Comparison of ENCODE assay signal across 8 mouse cellular contexts in genomic region chr12:108396081-108396947, GRCm38 (mm10). TPM values are rescaled to one million over a fixed set of nuclear protein-coding genes. Genes with fewer than 3 reads are reported as not detected.
DNase-seq lines count a peak whose midpoint lies in the region; ATAC-seq lines count a peak whose summit lies in the region.
"Had no signal": no experiment of that assay in that cellular context is flagged by ENCODE, and none has a peak within 500 bp of the region (broad histone marks: within the 10 kb centered on the region; RNA-seq: fewer than 3 reads in every experiment).

No protein-coding gene starts in this region.

- 0 out of 2 replicates have a peak, but pooled peaks have one; percentile 61 for ATAC-seq in embryonic facial prominence, embryonic 12.5 days (ENCODE audit: insufficient number of reproducible peaks, insufficient read depth, low FRiP score, low TSS enrichment)

- peak; percentile 40 for DNase-seq in WW6 (ENCODE audit: low read depth, low spot score)
- DNase-seq in kidney, adult 11 months: peak; percentile 72
- peak; percentile 56 to 95 for DNase-seq in left cerebral cortex, postnatal 25 days (ENCODE audit: low spot score in 2 of 2)
- no peak for DNase-seq in thymus, postnatal 0 days (ENCODE audit: low spot score)
- DNase-seq in lung, postnatal 36 days: no peak
- DNase-seq in lung, adult 18-20 months: no peak

- intact Hi-C loops in left cerebral cortex, postnatal 25 days (cut with DNase I): loop anchor here (2.0 kb wide), 1 partner anchor 26 kb away; no protein-coding TSS in a partner anchor

- H3K9me3 ChIP-seq in embryonic facial prominence, embryonic 12.5 days: no peaks in the 10 kb centered on the region

- 65% methylated on average over 11 of the region's 11 CpGs for WGBS in embryonic facial prominence, embryonic 12.5 days

- no peak overlapping the region for H3K4me2 ChIP-seq in embryonic facial prominence, embryonic 12.5 days (replicated peaks)

- H3K4me1 ChIP-seq in embryonic facial prominence, embryonic 12.5 days: 0 out of 2 replicates have a peak, but pooled peaks cover 6% of the 10 kb centered on the region

- H3K27ac ChIP-seq in embryonic facial prominence, embryonic 12.5 days: no peak overlapping the region

- H3K27me3 ChIP-seq in embryonic facial prominence, embryonic 12.5 days: no peaks in the 10 kb centered on the region

- H3K36me3 ChIP-seq in embryonic facial prominence, embryonic 12.5 days: no peaks in the 10 kb centered on the region

- no peak overlapping the region for H3K9ac ChIP-seq in embryonic facial prominence, embryonic 12.5 days

- no peak overlapping the region for H3K4me3 ChIP-seq in embryonic facial prominence, embryonic 12.5 days
- H3K4me3 ChIP-seq: erythroblast, embryonic 14.5 days had no signal

RNA-seq across cellular contexts. Expression of gene Eml1, which starts 25.6 kb away (rescaled TPM):
- 58.4 and 63.1 TPM in 2 replicates for polyA plus RNA-seq in embryonic facial prominence, embryonic 12.5 days (2016; fragmentation: Nextera tagmentation; extraction: Ambion mirVana)
- total RNA-seq in left cerebral cortex, postnatal 25 days (2021): 10 to 100 TPM; 66.0 to 69.3 TPM
- polyA plus RNA-seq in thymus, postnatal 0 days (2015; fragmentation: Nextera tagmentation; extraction: Ambion mirVana): 3.7 and 3.9 TPM in 2 replicates

Comparison
In these comparisons a context has a peak if more than half of its experiments do, and no peak if none do; other contexts are left out.
1. DNase-seq: peak in WW6 (single experiment), kidney, adult 11 months (single experiment) and left cerebral cortex, postnatal 25 days (2 of 2); none in thymus, postnatal 0 days (single experiment), lung, postnatal 36 days (single experiment) and lung, adult 18-20 months (0 of 2).
2. RNA of gene Eml1, which starts 25.6 kb away (polyA plus RNA-seq): 58.4 to 63.1 TPM in embryonic facial prominence, embryonic 12.5 days; 3.7 to 3.9 TPM in thymus, postnatal 0 days; every median in the first group is over 10 times any median in the second.